Mouse (Mus musculus) stomach, embryonic 15.5 days (tissue): ENCODE results near the gene Prickle1. TPM values are rescaled to one million over a fixed set of nuclear protein-coding genes. Genes with fewer than 3 reads are reported as not detected.

ENCODE experiments used
- ATAC-seq: fragments of 200-750 bp; cut with Nextera tagmentation; 2 replicates; pipeline ENCODE4 v1.8.0; 2017; ENCODE audit warnings: low read depth, moderate number of reproducible peaks, moderate TSS enrichment; ENCODE audit not compliant: insufficient read depth, low FRiP score
- H3K27ac ChIP-seq: fragments of 300-500 bp; sonication (generic); 2 replicates; pipeline ENCODE4 v1.5.1; 2015; ENCODE audit warnings: mild to moderate bottlenecking, inconsistent platforms
- H3K27me3 ChIP-seq: fragments of 300-500 bp; sonication (generic); replicated peaks from 2 replicates; pipeline ENCODE4 v1.6.1; 2015; ENCODE audit warnings: inconsistent platforms
- H3K36me3 ChIP-seq: fragments of 300-500 bp; sonication (generic); 2 replicates; pipeline ENCODE4 v1.6.1; 2015; ENCODE audit warnings: inconsistent platforms
- H3K4me1 ChIP-seq: fragments of 300-500 bp; sonication (generic); 2 replicates; pipeline ENCODE4 v1.6.1; 2015; ENCODE audit warnings: inconsistent platforms
- H3K4me2 ChIP-seq: fragments of 300-500 bp; sonication (generic); 2 replicates; pipeline ENCODE4 v1.6.1; 2015; ENCODE audit warnings: mild to moderate bottlenecking, inconsistent platforms
- H3K4me3 ChIP-seq: fragments of 300-500 bp; sonication (generic); replicated peaks from 2 replicates; pipeline ENCODE4 v1.5.1; 2015; ENCODE audit warnings: inconsistent platforms
- H3K9ac ChIP-seq: fragments of 300-500 bp; sonication (generic); 2 replicates; pipeline ENCODE4 v1.6.1; 2015; ENCODE audit warnings: inconsistent platforms
- H3K9me3 ChIP-seq: fragments of 300-500 bp; sonication (generic); 2 replicates; pipeline ENCODE4 v1.6.1; 2016; ENCODE audit warnings: inconsistent platforms
- WGBS: fragments of 180-500 bp; shearing (Covaris S2); methylation state at CpG from one replicate; pipeline ENCODE4 v1.1.7; 2015; 5-methylcytosine and 5-hydroxymethylcytosine counted together
- polyA plus RNA-seq: library from polyadenylated mRNA; unstranded; fragments of >200 nt; fragmentation: Nextera tagmentation; extraction: Ambion mirVana; gene quantifications from 2 replicates; pipeline ENCODE4 v1.2.1, GENCODE M21; 2015

Prickle1 gene
- polyA plus RNA-seq, 1 experiment from 2014 or later: 23.0 TPM

GRCm38 (mm10) chr15:93538551-93539205 is 57.0 kb downstream of the Prickle1 start:
- no peak for ATAC-seq
- 85% methylated on average over 21 of the region's 21 CpGs for WGBS

DNA sequence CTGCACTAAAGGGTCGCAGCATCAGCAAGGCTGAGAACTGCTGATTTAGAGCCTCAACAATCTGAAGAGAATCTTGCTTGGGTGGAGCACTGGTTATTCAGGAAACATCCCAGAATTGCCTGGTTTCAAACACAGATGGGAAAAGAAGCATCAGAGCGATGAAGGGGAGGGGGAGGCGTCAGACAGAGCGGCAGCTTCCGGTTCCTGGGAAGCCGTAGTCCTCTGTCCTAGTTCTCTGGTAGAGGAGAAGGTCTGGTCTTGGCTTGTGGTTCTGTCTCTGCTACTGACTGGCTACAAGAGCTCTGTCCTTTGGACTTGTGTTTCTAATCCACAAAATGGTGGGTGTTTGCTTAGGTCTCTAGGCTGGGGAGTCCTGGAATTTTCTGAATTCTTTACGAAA is 57.9 kb downstream of the Prickle1 start:
- Histone ChIP-seq H3K36me3 (no peaks in the 10 kb centered on the region), H3K27me3 (no peaks in the 10 kb centered on the region), H3K4me1 (no peaks in the 10 kb centered on the region; the same call in 1 of the 2 replicates), H3K9ac (no peak overlapping the region), H3K4me3 (no peak overlapping the region), H3K9me3 (no peaks in the 10 kb centered on the region), H3K4me2 (no peak overlapping the region), H3K27ac (no peak overlapping the region)
- no peak for ATAC-seq
- WGBS: 80% methylated on average over 7 of the region's 7 CpGs

More at GRCm38 (mm10) chr15:93538551-93539205, 57.0 kb downstream of the Prickle1 start:
- Histone ChIP-seq H3K4me3 (no peak overlapping the region), H3K36me3 (no peaks in the 10 kb centered on the region), H3K9ac (no peak overlapping the region), H3K9me3 (no peaks in the 10 kb centered on the region), H3K27me3 (no peaks in the 10 kb centered on the region), H3K27ac (no peak overlapping the region), H3K4me2 (no peak overlapping the region), H3K4me1 (no peaks in the 10 kb centered on the region; the same call in 1 of the 2 replicates)

DNA sequence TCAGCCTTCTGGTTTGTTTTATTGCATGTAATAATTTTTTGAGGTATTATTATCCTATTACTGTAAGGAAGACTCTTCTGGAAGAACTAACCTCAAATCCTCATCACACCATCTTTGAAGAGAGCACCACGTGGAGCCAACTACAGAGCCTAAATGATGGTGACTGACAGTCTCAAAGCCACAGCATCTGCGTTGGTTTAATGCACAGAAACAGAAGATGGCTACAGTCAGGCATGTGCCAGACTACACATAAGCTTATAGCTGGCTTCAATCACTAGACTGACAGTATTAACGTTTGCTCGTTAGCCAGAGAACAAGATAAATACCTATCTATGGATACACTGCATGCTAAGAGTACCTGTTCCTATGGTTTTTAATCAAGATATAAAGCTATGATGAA is 59.5 kb downstream of the Prickle1 start:
- Histone ChIP-seq H3K36me3 (no peaks in the 10 kb centered on the region), H3K4me1 (peaks cover 3% of the 10 kb centered on the region), H3K4me2 (no peak overlapping the region), H3K27me3 (no peaks in the 10 kb centered on the region), H3K9me3 (no peaks in the 10 kb centered on the region), H3K4me3 (no peak overlapping the region), H3K9ac (no peak overlapping the region), H3K27ac (no peak overlapping the region)
- 72% methylated on average over 4 of the region's 4 CpGs for WGBS
- no peak for ATAC-seq

DNA sequence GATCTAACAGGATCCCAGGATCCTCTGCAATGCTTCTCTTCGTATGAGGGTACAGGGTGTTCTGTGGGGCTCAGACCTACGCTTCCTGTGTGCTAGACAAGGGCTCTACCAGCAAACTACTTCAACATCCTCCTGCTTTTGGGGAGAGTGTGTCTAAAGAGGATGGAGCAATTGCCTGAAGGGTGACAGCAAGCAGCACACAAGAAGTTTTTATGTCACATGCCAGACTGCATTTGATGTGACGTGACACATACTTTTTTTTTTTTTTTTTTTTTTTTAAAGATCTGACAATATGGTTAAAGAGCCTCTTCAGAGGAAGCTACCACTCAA is 65.0 kb downstream of the Prickle1 start:
- ATAC-seq: no peak
- Histone ChIP-seq H3K4me1 (peaks cover 9% of the 10 kb centered on the region), H3K27ac (peak overlapping the region; percentile 54; the same call in 1 of the 2 replicates), H3K9ac (no peak overlapping the region), H3K9me3 (no peaks in the 10 kb centered on the region), H3K36me3 (no peaks in the 10 kb centered on the region), H3K4me3 (no peak overlapping the region), H3K4me2 (peak overlapping the region; percentile 19; the same call in 1 of the 2 replicates), H3K27me3 (no peaks in the 10 kb centered on the region)
- WGBS: 62% methylated on average over 3 of the region's 3 CpGs

- Histone ChIP-seq H3K4me1 (peaks cover 9% of the 10 kb centered on the region), H3K4me2 (peak overlapping the region; percentile 19; the same call in 1 of the 2 replicates), H3K27me3 (no peaks in the 10 kb centered on the region), H3K36me3 (no peaks in the 10 kb centered on the region), H3K4me3 (no peak overlapping the region), H3K27ac (peak overlapping the region; percentile 54; the same call in 1 of the 2 replicates), H3K9ac (no peak overlapping the region), H3K9me3 (no peaks in the 10 kb centered on the region)
- WGBS: 18% methylated on average over 12 of the region's 12 CpGs
- no peak for ATAC-seq
These were observed 65.6 kb downstream of the Prickle1 start for GRCm38 (mm10) chr15:93529831-93530702.

GRCm38 (mm10) chr15:93525305-93525917 is 70.3 kb downstream of the Prickle1 start:
- no peak overlapping the region for H3K4me2 ChIP-seq
- no peaks in the 10 kb centered on the region for H3K27me3 ChIP-seq
- WGBS: 63% methylated on average over 5 of the region's 5 CpGs
- no peak for ATAC-seq
- no peak overlapping the region for H3K9ac ChIP-seq
- 0 out of 2 replicates have a peak overlapping the region, but pooled peaks have one; percentile 26 for H3K27ac ChIP-seq
- H3K4me3 ChIP-seq: no peak overlapping the region
- no peaks in the 10 kb centered on the region for H3K36me3 ChIP-seq
- H3K4me1 ChIP-seq: 0 out of 2 replicates have a peak, but pooled peaks cover 14% of the 10 kb centered on the region
- H3K9me3 ChIP-seq: no peaks in the 10 kb centered on the region

DNA sequence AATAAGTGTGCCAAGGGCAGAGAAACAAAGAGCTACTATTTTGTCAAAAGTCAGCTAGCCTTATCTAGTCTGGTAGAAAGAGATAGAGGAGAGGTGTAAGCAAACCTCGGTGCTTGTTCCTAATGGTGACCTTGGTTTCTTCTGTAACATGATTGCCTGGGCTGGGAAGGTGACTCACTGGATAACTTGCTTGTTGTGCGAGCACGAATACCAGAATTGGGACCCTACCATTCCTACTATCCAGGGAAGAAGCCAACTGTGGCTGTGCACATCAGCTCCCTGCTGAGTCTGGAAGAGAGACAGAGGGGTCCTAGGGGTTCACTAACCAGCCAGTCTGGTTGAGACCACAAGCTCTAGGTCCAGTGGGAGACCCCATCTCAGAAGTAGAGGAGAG is 73.9 kb downstream of the Prickle1 start:
- Histone ChIP-seq H3K4me2 (no peak overlapping the region), H3K4me3 (no peak overlapping the region), H3K9me3 (no peaks in the 10 kb centered on the region), H3K27me3 (no peaks in the 10 kb centered on the region), H3K9ac (no peak overlapping the region), H3K36me3 (no peaks in the 10 kb centered on the region), H3K4me1 (peaks cover 23% of the 10 kb centered on the region; the same call in 1 of the 2 replicates), H3K27ac (no peak overlapping the region)
- 51% methylated on average over 3 of the region's 3 CpGs for WGBS
- ATAC-seq: no peak

- Histone ChIP-seq H3K4me3 (no peak overlapping the region), H3K4me2 (no peak overlapping the region), H3K4me1 (peaks cover 23% of the 10 kb centered on the region; the same call in 1 of the 2 replicates), H3K9me3 (no peaks in the 10 kb centered on the region), H3K9ac (no peak overlapping the region), H3K27me3 (no peaks in the 10 kb centered on the region), H3K36me3 (no peaks in the 10 kb centered on the region), H3K27ac (no peak overlapping the region)
- ATAC-seq: no peak
- 65% methylated on average over 11 of the region's 11 CpGs for WGBS
These were observed 74.5 kb downstream of the Prickle1 start for GRCm38 (mm10) chr15:93521088-93521786.

- no peak overlapping the region; the same call in 1 of the 2 replicates for H3K9ac ChIP-seq
- no peak for ATAC-seq
- WGBS: 12% methylated on average over 17 of the region's 17 CpGs
These were observed 75.6 kb downstream of the Prickle1 start for GRCm38 (mm10) chr15:93519836-93520826.

DNA sequence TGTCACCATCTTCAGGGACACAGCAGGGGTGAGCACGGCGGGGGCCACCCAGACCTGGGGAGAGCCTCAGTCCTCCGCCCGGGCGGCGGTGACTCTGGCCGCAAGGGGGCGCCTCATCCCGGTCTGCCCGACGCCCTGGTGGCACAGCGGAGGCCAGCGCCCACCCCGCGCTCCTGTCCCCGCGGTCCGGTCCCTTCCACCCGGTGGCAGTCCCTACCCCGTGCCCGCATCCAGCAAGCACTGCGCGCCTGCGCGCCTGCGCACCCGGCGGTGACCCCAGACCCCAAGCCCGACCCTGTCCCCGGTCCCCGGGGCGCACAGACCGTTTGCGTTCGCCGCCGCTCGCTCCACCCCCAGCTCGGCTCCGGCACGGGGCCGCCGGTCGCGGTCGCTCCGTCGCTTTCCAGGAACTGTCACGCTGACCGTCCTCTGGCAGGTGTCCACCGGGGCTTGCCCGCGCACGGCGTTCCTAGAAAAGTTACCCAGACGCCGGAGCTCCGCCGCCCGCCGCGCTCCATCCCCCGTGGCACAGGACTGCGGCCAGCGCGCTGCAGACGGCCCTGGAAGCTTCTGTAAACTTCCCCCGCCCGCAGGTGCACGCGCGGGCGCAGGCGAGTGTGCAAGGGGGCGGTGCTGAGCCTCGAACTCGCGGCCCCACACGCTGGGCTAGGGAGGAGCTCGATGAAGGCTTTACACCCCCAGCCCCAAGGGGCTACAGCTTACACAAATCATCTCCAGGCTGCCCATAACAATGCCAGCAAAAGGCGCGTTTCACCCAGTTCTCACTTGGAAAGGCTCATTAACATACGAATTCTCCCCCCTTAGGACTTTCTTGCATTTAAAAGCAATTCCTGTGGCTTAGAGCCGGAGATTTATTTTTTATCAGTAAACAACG is 76.5 kb downstream of the Prickle1 start:
- no peaks in the 10 kb centered on the region for H3K36me3 ChIP-seq
- under 1% methylated on average over 85 of the region's 85 CpGs for WGBS
- peak; percentile 79 for ATAC-seq

More at GRCm38 (mm10) chr15:93519836-93520826, 75.6 kb downstream of the Prickle1 start:
- Histone ChIP-seq H3K4me3 (peak overlapping the region; percentile 75), H3K4me2 (peak overlapping the region; percentile 89), H3K9me3 (no peaks in the 10 kb centered on the region), H3K27ac (peak overlapping the region; percentile 84), H3K4me1 (peaks cover 23% of the 10 kb centered on the region; the same call in 1 of the 2 replicates), H3K36me3 (no peaks in the 10 kb centered on the region), H3K27me3 (no peaks in the 10 kb centered on the region)

More for the DNA sequence above, 76.5 kb downstream of the Prickle1 start:
- Histone ChIP-seq H3K27me3 (no peaks in the 10 kb centered on the region), H3K4me1 (peaks cover 23% of the 10 kb centered on the region; the same call in 1 of the 2 replicates), H3K9ac (peak overlapping the region; percentile 40), H3K4me3 (peak overlapping the region; percentile 75), H3K4me2 (peak overlapping the region; percentile 89), H3K27ac (peak overlapping the region; percentile 84), H3K9me3 (no peaks in the 10 kb centered on the region)
